Mouse (Mus musculus) embryonic fibroblast, embryonic 13.5 days (primary cell): ENCODE data around the gene Trpd52l3.

Experiments used
- CTCF ChIP-seq: IDR thresholded peaks from 2 replicates; pipeline ENCODE4 v1.5.1; 2011; ENCODE audit warnings: mild to moderate bottlenecking, control low read depth, low read length, moderate library complexity, borderline replicate concordance; ENCODE audit not compliant: insufficient read depth
- POLR2A ChIP-seq: IDR thresholded peaks from 2 replicates; pipeline ENCODE4 v1.6.1; 2011; ENCODE audit warnings: low read depth, mild to moderate bottlenecking, control low read depth, low read length, moderate library complexity

DNA sequence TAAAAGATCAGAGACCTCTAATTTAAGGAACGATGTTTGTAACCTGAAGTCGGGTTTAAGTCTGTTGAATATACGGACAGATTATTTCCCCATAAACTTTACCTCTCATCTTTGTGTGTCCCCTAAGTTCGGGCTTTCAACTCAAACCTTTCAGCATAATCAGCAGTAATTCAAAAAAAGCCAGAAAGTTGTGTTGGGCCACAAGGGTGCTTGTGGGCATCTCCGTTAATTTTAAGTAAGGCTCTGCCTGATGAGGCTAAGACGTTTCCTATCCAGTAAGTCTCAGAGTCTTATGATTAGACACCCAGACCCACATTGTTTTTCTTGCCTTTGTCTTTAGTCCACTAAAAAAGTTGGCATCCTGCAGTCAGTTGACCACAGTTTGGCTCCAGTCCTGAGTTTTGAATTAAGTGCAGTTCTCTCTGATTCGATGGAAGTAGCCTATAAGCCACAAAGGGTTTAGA lies 27.9 kb downstream of the Trpd52l3 start:
- no peak for TF ChIP-seq CTCF
- peak; percentile 33; the same call in 1 of the 2 replicates for TF ChIP-seq POLR2A
